Mouse (Mus musculus) liver, embryonic 15.5 days (tissue): ENCODE results near the gene Usp5. TPM values are rescaled to one million over a fixed set of nuclear protein-coding genes. Genes with fewer than 3 reads are reported as not detected.

ENCODE experiments used
- ATAC-seq: fragments of 200-750 bp; cut with Nextera tagmentation; 2 replicates; pipeline ENCODE4 v1.8.0; 2017; ENCODE audit warnings: moderate number of reproducible peaks, mild to moderate bottlenecking, moderate library complexity; ENCODE audit not compliant: insufficient read depth
- H3K27ac ChIP-seq: fragments of 300-500 bp; sonication (generic); replicated peaks from 2 replicates; pipeline ENCODE4 v1.5.1; 2015; ENCODE audit warnings: mild to moderate bottlenecking, inconsistent platforms
- H3K27me3 ChIP-seq: fragments of 300-500 bp; sonication (generic); 2 replicates; pipeline ENCODE4 v1.6.1; 2015; ENCODE audit warnings: mild to moderate bottlenecking, inconsistent platforms
- H3K36me3 ChIP-seq: fragments of 300-500 bp; sonication (generic); replicated peaks from 2 replicates; pipeline ENCODE4 v1.6.1; 2015; ENCODE audit warnings: moderate library complexity, mild to moderate bottlenecking, inconsistent platforms
- H3K4me1 ChIP-seq: fragments of 300-500 bp; sonication (generic); replicated peaks from 2 replicates; pipeline ENCODE4 v1.6.1; 2015; ENCODE audit warnings: inconsistent platforms
- H3K4me2 ChIP-seq: fragments of 300-500 bp; sonication (generic); 2 replicates; pipeline ENCODE4 v1.6.1; 2015; ENCODE audit warnings: moderate library complexity, mild to moderate bottlenecking, inconsistent platforms
- H3K4me3 ChIP-seq: fragments of 300-500 bp; sonication (generic); replicated peaks from 2 replicates; pipeline ENCODE4 v1.5.1; 2015; ENCODE audit warnings: mild to moderate bottlenecking, inconsistent platforms
- H3K9ac ChIP-seq: fragments of 300-500 bp; sonication (generic); 2 replicates; pipeline ENCODE4 v1.6.1; 2015; ENCODE audit warnings: moderate library complexity, mild to moderate bottlenecking, inconsistent platforms
- H3K9me3 ChIP-seq: fragments of 300-500 bp; sonication (generic); replicated peaks from 2 replicates; pipeline ENCODE4 v1.6.1; 2016; ENCODE audit warnings: inconsistent platforms
- WGBS: fragments of 180-500 bp; shearing (Covaris S2); methylation state at CpG from one replicate; pipeline ENCODE4 v1.1.7; 2015; ENCODE audit warnings: mixed read lengths; ENCODE audit not compliant: insufficient replicate concordance; 5-methylcytosine and 5-hydroxymethylcytosine counted together
- polyA plus RNA-seq: library from polyadenylated mRNA; unstranded; fragments of >200 nt; fragmentation: Nextera tagmentation; extraction: Ambion mirVana; gene quantifications from 2 replicates; pipeline ENCODE4 v1.2.1, GENCODE M21; 2015

Gene Usp5
- 54.9 and 55.4 TPM in 2 replicates for polyA plus RNA-seq

DNA sequence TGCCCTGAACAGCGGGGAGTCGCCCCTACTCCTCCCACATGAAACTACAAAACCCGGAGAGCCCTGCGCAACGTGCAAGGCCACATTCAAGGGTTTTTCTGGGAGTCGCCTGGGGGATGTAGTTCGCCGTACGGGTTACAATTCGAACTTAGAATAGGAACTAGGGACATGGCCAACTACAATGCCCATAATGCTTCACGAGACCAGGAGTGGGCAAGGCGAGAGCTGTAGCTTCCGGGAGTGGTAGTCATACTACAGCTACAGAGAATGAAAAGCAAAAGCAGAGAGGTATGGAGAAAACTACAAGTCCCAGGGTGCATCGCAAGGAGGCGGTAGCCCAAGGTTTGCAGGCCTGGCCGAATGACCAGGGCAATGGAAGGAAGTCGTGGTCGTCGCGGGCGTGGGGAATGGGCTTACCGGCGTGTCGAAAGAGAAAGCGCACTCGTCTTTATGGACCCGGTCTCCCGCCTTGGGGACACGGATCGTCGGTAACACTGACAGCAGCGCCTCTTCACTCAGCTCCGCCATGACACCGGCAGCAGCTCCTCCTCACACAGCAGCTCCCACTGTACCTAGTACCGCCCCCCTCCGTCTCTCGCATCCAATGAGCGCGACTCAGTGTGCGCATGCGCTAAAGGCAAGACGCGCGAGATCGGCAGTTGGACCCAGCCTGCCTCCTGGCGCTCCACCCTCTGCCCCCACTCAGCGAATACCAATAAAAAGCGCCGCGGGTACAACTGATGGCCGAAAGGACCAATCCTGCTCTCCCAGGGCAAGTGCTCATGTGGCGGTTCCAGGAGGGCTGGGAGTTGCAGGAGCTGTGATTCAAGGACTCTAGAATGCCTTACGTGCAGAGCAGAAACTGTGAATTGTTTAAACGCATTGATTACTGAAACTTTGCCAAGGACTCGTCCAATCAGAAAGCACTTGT is at the start of gene Usp5, which contains the start of gene Cdca3:
Usp5 (minus strand) TSS at position 617 of the 931 bp plus-strand sequence.
Cdca3 (plus strand) TSS at position 680 of the 931 bp plus-strand sequence.
- peak; percentile 87 for ATAC-seq
- H3K27me3 ChIP-seq, result no peaks in the 10 kb centered on the region
- peak within 1 kb of the TSS; percentile 83 for H3K4me3 ChIP-seq
- H3K9ac ChIP-seq, result peak within 1 kb of the TSS; percentile 95
- peaks cover 57% of the 10 kb centered on the region for H3K36me3 ChIP-seq
- under 1% methylated on average over 55 of the region's 55 CpGs for WGBS
- H3K4me1 ChIP-seq, result peaks cover 49% of the 10 kb centered on the region
- H3K27ac ChIP-seq, result peak within 1 kb of the TSS; percentile 94
- H3K9me3 ChIP-seq, result no peaks in the 10 kb centered on the region
- H3K4me2 ChIP-seq, result peak within 1 kb of the TSS; percentile 92

DNA sequence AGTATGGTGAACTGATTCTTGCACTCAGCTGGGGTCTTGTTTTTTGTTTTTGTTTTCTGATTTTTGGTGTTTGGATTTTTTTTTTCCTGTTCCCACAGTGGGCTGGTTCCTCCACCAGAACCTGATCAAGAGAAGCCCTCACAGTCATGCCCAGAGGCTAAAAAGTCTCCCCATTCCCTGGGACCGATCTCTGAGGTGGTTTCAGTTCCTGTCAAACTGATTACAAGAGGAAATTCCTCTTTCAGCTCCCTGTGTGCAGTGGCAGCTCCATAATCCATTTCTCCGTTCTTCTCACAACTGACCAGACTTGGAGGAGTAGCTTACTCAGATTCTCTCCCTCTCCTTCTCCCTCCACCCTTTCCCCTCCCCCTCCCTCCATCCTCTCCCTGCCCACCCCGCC is 45.1 kb upstream of the Usp5 start:
- Histone ChIP-seq H3K4me2 (no peak overlapping the region), H3K27me3 (0 out of 2 replicates have a peak, but pooled peaks cover 2% of the 10 kb centered on the region), H3K27ac (no peak overlapping the region), H3K4me3 (no peak overlapping the region), H3K36me3 (no peaks in the 10 kb centered on the region), H3K4me1 (no peaks in the 10 kb centered on the region), H3K9me3 (no peaks in the 10 kb centered on the region), H3K9ac (no peak overlapping the region)
- ATAC-seq, result no peak
- 12% methylated on average over 2 of the region's 3 CpGs for WGBS

DNA sequence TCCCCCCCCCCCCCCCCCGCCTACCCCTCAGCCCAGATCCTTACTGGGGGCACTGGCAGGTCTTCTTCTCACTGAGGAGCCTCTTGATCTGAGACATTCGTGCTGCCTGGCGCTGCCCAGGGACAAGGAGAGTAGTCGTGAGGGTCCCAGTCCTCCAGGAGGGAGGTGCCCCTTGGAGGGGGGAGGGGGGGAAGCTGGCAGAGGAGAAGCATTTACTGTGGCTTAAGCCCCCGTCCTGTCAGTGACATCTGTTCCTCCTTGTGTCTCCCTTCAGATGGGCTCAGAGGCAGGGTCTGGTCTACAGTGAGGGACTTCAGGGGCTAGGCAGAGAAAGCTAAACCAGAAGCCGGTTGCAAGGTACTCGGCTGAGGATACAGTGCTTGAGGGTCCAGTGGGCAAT is 37.3 kb upstream of the Usp5 start:
- WGBS, result 53% methylated on average over 6 of the region's 7 CpGs
- no peak overlapping the region for H3K4me2 ChIP-seq
- H3K4me3 ChIP-seq, result no peak overlapping the region
- 0 out of 2 replicates have a peak, but pooled peaks cover 5% of the 10 kb centered on the region for H3K4me1 ChIP-seq
- no peak overlapping the region for H3K27ac ChIP-seq
- no peaks in the 10 kb centered on the region for H3K9me3 ChIP-seq
- H3K27me3 ChIP-seq, result peaks cover 58% of the 10 kb centered on the region
- no peak overlapping the region for H3K9ac ChIP-seq
- H3K36me3 ChIP-seq, result no peaks in the 10 kb centered on the region
- ATAC-seq, result no peak

DNA sequence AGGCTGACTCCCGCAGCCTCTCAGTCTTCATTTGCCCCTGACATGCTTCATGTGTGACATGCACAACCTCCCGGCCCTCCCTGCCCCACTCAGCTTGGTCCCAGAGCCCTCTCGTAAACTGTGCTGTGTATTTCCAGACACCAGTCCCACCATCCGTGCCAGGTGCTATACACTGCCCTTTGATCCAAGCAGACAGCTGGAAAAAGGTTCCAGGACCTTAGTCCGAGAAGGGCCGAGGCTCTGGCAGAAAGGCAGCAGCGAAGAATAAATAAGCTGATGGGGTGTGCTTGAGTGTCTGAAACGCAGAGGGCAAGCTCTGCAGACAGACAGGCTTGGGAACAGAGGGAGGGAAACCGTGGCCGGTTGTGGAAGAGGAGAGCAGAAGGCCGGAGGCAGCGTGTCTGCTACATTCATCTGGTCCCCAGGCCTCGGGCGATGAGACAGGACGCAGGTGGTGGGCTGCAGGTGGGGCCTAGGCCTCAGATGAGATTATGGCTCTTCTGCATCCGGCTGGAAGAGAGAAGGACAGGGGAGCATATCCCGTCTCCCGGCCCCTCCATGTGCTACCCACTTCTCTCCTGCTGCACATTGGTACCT is 36.6 kb upstream of the Usp5 start:
- H3K4me2 ChIP-seq, result no peak overlapping the region
- H3K36me3 ChIP-seq, result no peaks in the 10 kb centered on the region
- no peak overlapping the region for H3K9ac ChIP-seq
- no peak overlapping the region for H3K27ac ChIP-seq
- H3K27me3 ChIP-seq, result peaks cover 65% of the 10 kb centered on the region
- H3K4me3 ChIP-seq, result no peak overlapping the region
- 0 out of 2 replicates have a peak, but pooled peaks cover 5% of the 10 kb centered on the region for H3K4me1 ChIP-seq
- WGBS, result 62% methylated on average over 18 of the region's 18 CpGs
- no peak for ATAC-seq
- no peaks in the 10 kb centered on the region for H3K9me3 ChIP-seq

DNA sequence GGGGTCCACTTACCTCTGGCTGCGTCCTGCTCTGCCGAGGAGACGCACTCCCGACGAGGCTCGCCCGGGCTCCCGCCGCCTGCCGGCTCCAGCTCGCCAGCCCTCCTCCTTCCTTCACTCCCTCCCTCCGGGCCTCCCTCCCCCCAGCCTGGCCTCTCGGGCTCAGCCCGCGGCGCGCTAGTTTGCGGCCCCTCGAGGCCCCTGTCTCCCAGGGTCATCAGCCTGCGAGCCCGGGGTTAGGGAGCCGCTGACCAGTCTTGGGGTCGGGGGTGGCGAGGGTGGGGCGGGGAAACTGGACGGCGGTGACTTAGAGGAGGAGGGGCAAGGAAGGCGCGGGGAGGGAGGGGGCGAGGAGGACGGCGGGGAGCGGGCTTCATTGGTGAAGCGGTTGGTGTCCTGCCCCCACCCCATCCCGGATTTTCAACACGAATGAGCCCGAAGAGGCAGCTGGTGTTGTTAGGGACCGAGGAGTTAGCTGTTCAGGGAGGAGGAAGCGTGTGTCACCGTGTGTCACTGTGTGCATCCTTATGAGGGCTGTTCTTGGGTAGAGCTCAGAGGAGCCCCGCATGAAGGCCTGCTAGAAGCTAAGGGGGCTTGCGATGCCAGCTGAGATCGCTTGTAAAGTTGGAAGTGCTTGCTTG is 34.5 kb upstream of the Usp5 start, which contains the start of gene Gpr162:
Gpr162 (minus strand) TSS at position 326 of the 641 bp plus-strand sequence.
- Histone ChIP-seq H3K4me3 (peak within 1 kb of the TSS; percentile 45), H3K27me3 (peaks cover 86% of the 10 kb centered on the region), H3K27ac (no peak within 1 kb of the TSS), H3K4me2 (peak within 1 kb of the TSS; percentile 69), H3K9me3 (no peaks in the 10 kb centered on the region), H3K9ac (no peak within 1 kb of the TSS; the same call in 1 of the 2 replicates), H3K4me1 (0 out of 2 replicates have a peak, but pooled peaks cover 5% of the 10 kb centered on the region), H3K36me3 (no peaks in the 10 kb centered on the region)
- no peak for ATAC-seq
- WGBS, result under 1% methylated on average over 42 of the region's 43 CpGs

DNA sequence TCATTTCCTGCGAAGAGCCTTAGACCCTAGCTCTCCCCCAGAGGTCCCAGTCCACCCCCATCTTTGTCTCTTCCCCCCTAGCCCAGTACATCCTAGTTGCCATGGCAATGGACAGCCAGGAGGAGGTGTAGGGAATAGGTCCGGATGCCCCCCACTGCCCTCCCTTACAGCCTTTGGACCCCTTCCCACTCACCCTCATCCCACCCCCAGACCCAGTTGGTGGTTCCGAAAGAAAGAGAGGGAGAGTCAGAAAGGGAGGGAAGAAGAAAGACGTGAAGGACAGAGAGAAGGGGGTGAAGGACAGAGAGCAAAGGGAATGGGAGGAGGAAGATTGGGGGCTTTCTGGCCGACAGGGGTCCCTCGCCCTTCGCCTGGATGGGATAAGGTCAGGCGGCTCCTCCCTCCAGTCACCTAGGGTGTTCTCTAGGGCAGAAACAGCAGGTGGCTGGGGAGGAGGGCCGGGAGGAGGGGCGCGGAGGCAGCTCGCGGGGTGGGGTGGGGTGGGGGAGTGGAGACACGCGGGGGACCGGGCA is 33.9 kb upstream of the Usp5 start:
- no peak for ATAC-seq
- WGBS, result 3% methylated on average over 9 of the region's 16 CpGs
- Histone ChIP-seq H3K36me3 (no peaks in the 10 kb centered on the region), H3K4me1 (0 out of 2 replicates have a peak, but pooled peaks cover 5% of the 10 kb centered on the region), H3K4me3 (peak overlapping the region; percentile 45), H3K27ac (no peak overlapping the region), H3K9me3 (no peaks in the 10 kb centered on the region), H3K9ac (no peak overlapping the region), H3K27me3 (peaks cover 92% of the 10 kb centered on the region), H3K4me2 (peak overlapping the region; percentile 69)

DNA sequence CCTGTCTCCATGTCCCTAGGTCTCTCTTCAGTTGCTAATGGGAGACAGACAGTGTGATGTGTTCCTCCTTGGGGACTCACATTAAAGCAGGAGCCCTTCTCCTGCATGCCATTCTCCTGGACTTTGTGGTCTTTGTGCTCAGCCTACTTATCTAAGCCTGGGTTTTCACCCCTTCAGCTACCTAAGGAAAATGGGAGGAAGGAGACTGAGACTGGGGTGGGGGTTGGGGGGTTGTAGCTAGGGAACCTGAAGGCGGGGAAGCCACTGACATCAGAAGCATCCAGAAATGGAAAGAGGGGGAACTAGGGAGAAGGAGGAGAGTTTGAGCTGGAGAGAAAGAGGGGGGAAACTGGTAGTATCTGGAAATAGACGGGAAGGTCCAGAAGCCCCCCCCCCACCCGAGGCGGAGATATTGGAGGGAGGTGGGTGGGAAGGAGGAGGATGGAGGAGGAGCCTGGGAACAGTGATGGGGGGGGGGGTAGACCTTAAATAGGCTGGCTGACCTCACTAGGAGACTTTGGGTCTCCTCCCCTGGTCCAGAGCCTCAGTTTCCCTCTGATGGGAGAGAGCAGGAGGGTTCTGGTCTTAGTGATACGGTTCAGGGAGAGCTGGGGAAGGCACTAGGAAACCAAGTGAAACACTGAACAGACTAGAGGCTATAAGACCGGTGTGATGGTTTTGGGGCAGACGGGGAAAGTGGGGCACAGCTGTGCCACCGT is 33.3 kb upstream of the Usp5 start:
- Histone ChIP-seq H3K4me1 (peaks cover 6% of the 10 kb centered on the region; the same call in 1 of the 2 replicates), H3K27ac (no peak overlapping the region), H3K36me3 (no peaks in the 10 kb centered on the region), H3K4me3 (no peak overlapping the region), H3K9me3 (no peaks in the 10 kb centered on the region), H3K4me2 (no peak overlapping the region), H3K9ac (no peak overlapping the region), H3K27me3 (peaks cover 98% of the 10 kb centered on the region)
- ATAC-seq, result no peak
- WGBS, result 12% methylated on average over 8 of the region's 8 CpGs

DNA sequence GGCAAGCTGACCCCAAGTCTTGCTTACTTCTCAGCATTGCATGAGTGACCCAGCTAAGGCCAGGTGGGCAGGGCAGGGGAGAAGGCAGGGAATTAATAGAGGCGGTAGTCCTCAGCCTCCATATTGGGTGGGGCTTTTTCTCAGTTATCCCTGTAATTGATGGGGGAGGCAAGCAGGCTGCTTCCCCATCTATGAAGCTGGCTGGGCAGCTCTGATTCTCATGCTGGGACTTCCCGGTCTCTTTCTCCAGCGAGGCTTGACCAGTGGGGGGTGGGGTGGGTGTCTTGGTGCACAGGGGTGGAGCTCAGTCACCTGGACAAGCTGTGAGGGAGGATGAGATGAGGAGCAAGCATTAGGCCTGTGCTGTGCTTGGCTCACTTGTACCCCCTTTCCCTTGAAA is 32.5 kb upstream of the Usp5 start:
- 41% methylated on average over 3 of the region's 3 CpGs for WGBS
- Histone ChIP-seq H3K27me3 (peaks cover 98% of the 10 kb centered on the region), H3K4me1 (peaks cover 14% of the 10 kb centered on the region; the same call in 1 of the 2 replicates)

DNA sequence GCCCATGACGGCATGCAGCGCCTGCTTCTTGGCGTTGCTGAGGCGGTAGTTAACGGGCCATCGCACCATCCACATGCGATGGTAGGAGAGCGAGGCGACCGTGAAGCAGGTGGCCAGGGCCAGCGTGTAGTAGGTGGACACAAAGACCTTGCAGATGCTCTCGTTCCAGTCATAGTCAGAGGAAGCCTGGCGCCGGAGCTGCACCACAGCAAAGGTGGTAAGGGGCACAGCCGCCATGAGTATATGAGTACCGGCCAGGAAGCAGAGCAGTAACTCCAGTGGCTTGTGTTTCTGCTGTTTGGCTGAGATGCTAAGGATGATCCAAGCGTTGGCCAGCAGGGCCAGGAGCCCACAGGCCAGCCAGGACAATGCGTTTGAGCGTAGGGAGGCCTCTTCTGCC is 32.0 kb upstream of the Usp5 start:
- Histone ChIP-seq H3K27me3 (peaks cover 100% of the 10 kb centered on the region), H3K9me3 (no peaks in the 10 kb centered on the region), H3K36me3 (no peaks in the 10 kb centered on the region), H3K27ac (no peak overlapping the region), H3K4me3 (no peak overlapping the region), H3K9ac (no peak overlapping the region), H3K4me1 (peaks cover 14% of the 10 kb centered on the region; the same call in 1 of the 2 replicates), H3K4me2 (no peak overlapping the region)
- WGBS, result 71% methylated on average over 19 of the region's 19 CpGs
- no peak for ATAC-seq

More for the DNA sequence above, 32.5 kb upstream of the Usp5 start:
- Histone ChIP-seq H3K4me3 (no peak overlapping the region), H3K9me3 (no peaks in the 10 kb centered on the region), H3K27ac (no peak overlapping the region), H3K9ac (no peak overlapping the region), H3K36me3 (no peaks in the 10 kb centered on the region), H3K4me2 (no peak overlapping the region)
- ATAC-seq, result no peak

DNA sequence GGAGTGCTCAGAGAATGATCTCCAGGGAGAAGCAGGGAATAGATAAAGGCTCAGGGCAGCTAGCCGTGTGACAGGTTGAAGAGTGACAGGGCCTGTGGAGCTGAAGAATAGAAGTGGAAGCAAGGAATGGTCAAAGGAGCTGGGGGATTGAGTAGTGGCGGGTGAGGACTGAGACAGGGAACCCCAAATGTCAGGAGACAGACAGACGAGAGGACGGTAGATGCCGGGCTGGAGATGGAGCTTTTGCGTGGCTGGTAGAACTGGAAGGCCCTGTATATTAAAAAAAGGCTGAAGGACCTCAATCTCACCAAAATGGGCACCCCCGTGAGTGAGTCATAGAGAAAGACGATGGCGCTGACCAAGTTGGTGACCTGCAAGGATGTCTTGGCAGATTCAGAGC is 31.2 kb upstream of the Usp5 start:
- Histone ChIP-seq H3K36me3 (no peaks in the 10 kb centered on the region), H3K4me1 (peaks cover 14% of the 10 kb centered on the region; the same call in 1 of the 2 replicates), H3K27ac (no peak overlapping the region), H3K27me3 (peaks cover 100% of the 10 kb centered on the region), H3K9ac (no peak overlapping the region), H3K4me2 (no peak overlapping the region), H3K4me3 (no peak overlapping the region), H3K9me3 (no peaks in the 10 kb centered on the region)
- ATAC-seq, result no peak
- WGBS, result 76% methylated on average over 9 of the region's 9 CpGs
